Mouse (Mus musculus) CH12.LX (cell line): ENCODE measurements around the gene Srebf2.

Experiments used
- CTCF ChIP-seq, 2 experiments: IDR thresholded peaks in 1 of 2; conservative IDR thresholded peaks in 1 of 2; 2 replicates each; pipeline ENCODE4 v1.5.1; 2011 to 2012; ENCODE audit warnings: low read depth in 2 of 2, low read length in 2 of 2, improper control_type of control experiment in 1 of 2, inconsistent platforms in 1 of 2, mild to moderate bottlenecking in 1 of 2, moderate library complexity in 1 of 2
- MAZ ChIP-seq: IDR thresholded peaks from 2 replicates; pipeline ENCODE4 v1.6.1; 2012; ENCODE audit warnings: low read depth, mild to moderate bottlenecking, inconsistent platforms, low read length, improper control_type of control experiment, moderate library complexity
- POLR2A ChIP-seq: IDR thresholded peaks from 2 replicates; pipeline ENCODE4 v1.6.1; 2011; ENCODE audit warnings: low read depth, mild to moderate bottlenecking, improper control_type of control experiment, low read length

DNA sequence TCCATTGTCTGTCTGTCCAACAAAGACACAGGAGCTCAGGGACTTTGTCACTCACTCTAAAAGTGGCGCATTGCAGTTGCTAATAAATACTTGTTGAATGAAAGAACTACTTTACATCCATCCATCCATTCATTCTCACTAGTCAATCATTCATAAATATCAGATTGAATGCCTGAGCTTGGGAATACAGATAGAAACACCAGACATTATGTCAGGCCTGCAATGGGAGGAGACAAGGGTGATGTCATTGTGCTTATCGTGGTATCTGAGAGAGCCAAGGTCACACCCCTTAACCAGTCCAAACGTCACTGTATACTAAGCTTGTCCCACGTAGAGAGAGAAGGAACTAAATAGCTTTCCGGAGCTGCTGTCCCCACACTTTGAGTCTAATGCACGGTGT is 105.1 kb downstream of the Srebf2 start, which contains the start of gene 1500009C09Rik:
- TF ChIP-seq CTCF (conservative IDR thresholded peaks at IDR 0.05 in 1 of 2, IDR thresholded peaks at IDR 0.05 in 1 of 2; ENCODE audit: low read depth in 2 of 2, low read length in 2 of 2) (no peak), POLR2A (no peak), MAZ (no peak)
